Mouse (Mus musculus): ENCODE data around the gene Gsta4. TPM values are rescaled to one million over a fixed set of nuclear protein-coding genes. Genes with fewer than 3 reads are reported as not detected.

Gsta4 gene
- polyA plus RNA-seq, 1 experiment from 2014 or later, result 44.0 TPM

DNA sequence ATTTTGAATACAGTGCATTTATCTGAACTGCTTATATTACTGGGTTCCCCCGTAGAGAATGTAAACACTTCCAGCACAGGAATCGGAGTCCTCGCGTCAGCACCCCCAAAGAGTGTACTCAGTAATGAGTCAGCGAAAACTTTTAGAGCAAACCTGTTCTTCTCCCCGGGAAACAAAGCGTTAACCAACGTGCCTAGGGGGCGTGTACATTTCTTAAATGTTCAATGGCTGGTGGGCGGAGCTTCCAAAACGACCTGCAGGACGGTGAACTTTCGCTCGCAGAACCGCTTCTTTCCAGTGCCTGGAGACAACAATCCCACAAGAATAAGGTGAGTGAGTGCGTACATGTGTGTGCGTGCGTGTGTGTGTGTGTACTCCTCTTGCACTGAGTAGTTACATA is 9.2 kb downstream of the Gsta4 start:
- H3K4me3 ChIP-seq (ENCODE audit: low read depth, low read length), result peak overlapping the region; percentile 34
- WGBS, result under 1% methylated on average over 18 of the region's 18 CpGs
- H3K9me3 ChIP-seq (ENCODE audit: control insufficient read depth, low read length), result no peaks in the 10 kb centered on the region
- 0 out of 2 replicates have a peak, but pooled peaks cover 2% of the 10 kb centered on the region for H3K4me1 ChIP-seq (replicated peaks; ENCODE audit: control insufficient read depth, insufficient read depth, low read length)
- ATAC-seq (ENCODE audit: low FRiP score), result peak; percentile 45; the same call in 1 of the 2 replicates
- no peak overlapping the region for H3K27ac ChIP-seq (ENCODE audit: low read depth, low read length)
- no peak overlapping the region for H3K9ac ChIP-seq (ENCODE audit: low read depth, low read length)
- peak overlapping the region; percentile 49 for H3K4me2 ChIP-seq (replicated peaks; ENCODE audit: low read depth, low read length)
- no peaks in the 10 kb centered on the region for H3K36me3 ChIP-seq (ENCODE audit: control insufficient read depth, insufficient read depth, low read length)
- no peaks in the 10 kb centered on the region for H3K27me3 ChIP-seq (ENCODE audit: control insufficient read depth, insufficient read depth, low read length)
- peak; percentile 88 for DNase-seq (ENCODE audit: low spot score)

- Histone ChIP-seq H3K9ac (ENCODE audit: low read depth, low read length) (no peak overlapping the region), H3K4me2 (replicated peaks; ENCODE audit: low read depth, low read length) (no peak overlapping the region), H3K4me1 (replicated peaks; ENCODE audit: control insufficient read depth, insufficient read depth, low read length) (0 out of 2 replicates have a peak, but pooled peaks cover 2% of the 10 kb centered on the region), H3K36me3 (ENCODE audit: control insufficient read depth, insufficient read depth, low read length) (no peaks in the 10 kb centered on the region), H3K27me3 (ENCODE audit: control insufficient read depth, insufficient read depth, low read length) (no peaks in the 10 kb centered on the region), H3K27ac (ENCODE audit: low read depth, low read length) (no peak overlapping the region), H3K9me3 (ENCODE audit: control insufficient read depth, low read length) (no peaks in the 10 kb centered on the region), H3K4me3 (ENCODE audit: low read depth, low read length) (no peak overlapping the region)
- DNase-seq (ENCODE audit: low spot score) (peak; percentile 73), ATAC-seq (ENCODE audit: low FRiP score) (peak; percentile 36; the same call in 1 of the 2 replicates)
- WGBS, result 51% methylated on average over 9 of the region's 9 CpGs
Observed at GRCm38 (mm10) chr9:78193902-78194597, 11.5 kb downstream of the Gsta4 start.

DNA sequence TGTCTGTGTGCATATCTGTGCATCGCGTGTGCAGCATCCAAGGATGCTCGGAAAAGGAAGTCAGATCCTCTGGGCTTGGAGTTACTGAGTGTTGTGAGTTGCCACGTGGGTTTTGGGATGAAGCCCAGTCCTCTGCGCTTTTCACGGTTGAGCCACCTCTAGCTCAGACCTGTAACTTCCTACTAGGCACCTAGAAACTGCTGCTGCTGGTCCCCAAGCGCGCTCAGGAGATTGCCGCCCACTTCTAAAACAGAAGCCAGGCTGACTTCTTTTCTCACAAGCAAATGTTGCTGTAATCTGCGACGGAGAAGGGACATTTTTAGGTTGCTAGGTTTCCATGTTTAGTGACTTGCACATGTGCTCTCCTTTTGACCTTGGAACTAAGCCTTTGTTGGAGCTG is 12.5 kb downstream of the Gsta4 start:
- ATAC-seq (ENCODE audit: low FRiP score), result no peak
- no peak for DNase-seq (ENCODE audit: low spot score)
- Histone ChIP-seq H3K4me1 (replicated peaks; ENCODE audit: control insufficient read depth, insufficient read depth, low read length) (0 out of 2 replicates have a peak, but pooled peaks cover 2% of the 10 kb centered on the region), H3K9me3 (ENCODE audit: control insufficient read depth, low read length) (no peaks in the 10 kb centered on the region), H3K9ac (ENCODE audit: low read depth, low read length) (no peak overlapping the region), H3K4me2 (replicated peaks; ENCODE audit: low read depth, low read length) (no peak overlapping the region), H3K4me3 (ENCODE audit: low read depth, low read length) (no peak overlapping the region), H3K27me3 (ENCODE audit: control insufficient read depth, insufficient read depth, low read length) (no peaks in the 10 kb centered on the region), H3K27ac (ENCODE audit: low read depth, low read length) (no peak overlapping the region), H3K36me3 (ENCODE audit: control insufficient read depth, insufficient read depth, low read length) (no peaks in the 10 kb centered on the region)
- 79% methylated on average over 11 of the region's 11 CpGs for WGBS

- Histone ChIP-seq H3K9ac (ENCODE audit: low read depth, low read length) (no peak overlapping the region), H3K36me3 (ENCODE audit: control insufficient read depth, insufficient read depth, low read length) (no peaks in the 10 kb centered on the region), H3K27ac (ENCODE audit: low read depth, low read length) (no peak overlapping the region), H3K4me3 (ENCODE audit: low read depth, low read length) (no peak overlapping the region), H3K4me1 (replicated peaks; ENCODE audit: control insufficient read depth, insufficient read depth, low read length) (no peaks in the 10 kb centered on the region), H3K9me3 (ENCODE audit: control insufficient read depth, low read length) (no peaks in the 10 kb centered on the region), H3K4me2 (replicated peaks; ENCODE audit: low read depth, low read length) (no peak overlapping the region), H3K27me3 (ENCODE audit: control insufficient read depth, insufficient read depth, low read length) (no peaks in the 10 kb centered on the region)
- 92% methylated on average over 9 of the region's 9 CpGs for WGBS
- DNase-seq (ENCODE audit: low spot score) (no peak), ATAC-seq (ENCODE audit: low FRiP score) (no peak)
Observed at GRCm38 (mm10) chr9:78197801-78198200, 15.2 kb downstream of the Gsta4 start.

DNA sequence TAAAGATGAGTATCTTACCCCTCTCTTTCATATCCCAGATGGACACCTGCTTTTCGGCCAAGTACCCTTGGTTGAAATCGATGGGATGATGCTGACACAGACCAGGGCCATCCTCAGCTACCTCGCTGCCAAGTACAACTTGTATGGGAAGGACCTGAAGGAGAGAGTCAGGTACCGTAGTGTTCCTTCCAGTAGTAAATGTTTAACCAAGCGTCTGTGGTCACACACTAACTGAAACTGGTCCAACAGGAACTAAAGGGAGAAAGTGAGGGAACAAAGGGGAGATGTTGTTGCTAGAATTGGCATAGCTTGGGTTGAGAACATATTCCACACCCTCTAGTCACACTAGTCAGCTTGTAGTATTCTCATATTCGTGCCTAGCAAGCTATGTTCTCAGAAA is 21.6 kb downstream of the Gsta4 start:
- H3K27me3 ChIP-seq (ENCODE audit: control insufficient read depth, insufficient read depth, low read length), result no peaks in the 10 kb centered on the region
- no peak overlapping the region for H3K4me2 ChIP-seq (replicated peaks; ENCODE audit: low read depth, low read length)
- H3K9me3 ChIP-seq (ENCODE audit: control insufficient read depth, low read length), result no peaks in the 10 kb centered on the region
- H3K4me1 ChIP-seq (replicated peaks; ENCODE audit: control insufficient read depth, insufficient read depth, low read length), result no peaks in the 10 kb centered on the region
- no peak overlapping the region for H3K4me3 ChIP-seq (ENCODE audit: low read depth, low read length)
- 88% methylated on average over 6 of the region's 6 CpGs for WGBS
- ATAC-seq (ENCODE audit: low FRiP score), result no peak
- DNase-seq (ENCODE audit: low spot score), result no peak
- H3K36me3 ChIP-seq (ENCODE audit: control insufficient read depth, insufficient read depth, low read length), result no peaks in the 10 kb centered on the region
- H3K27ac ChIP-seq (ENCODE audit: low read depth, low read length), result no peak overlapping the region
- no peak overlapping the region for H3K9ac ChIP-seq (ENCODE audit: low read depth, low read length)

DNA sequence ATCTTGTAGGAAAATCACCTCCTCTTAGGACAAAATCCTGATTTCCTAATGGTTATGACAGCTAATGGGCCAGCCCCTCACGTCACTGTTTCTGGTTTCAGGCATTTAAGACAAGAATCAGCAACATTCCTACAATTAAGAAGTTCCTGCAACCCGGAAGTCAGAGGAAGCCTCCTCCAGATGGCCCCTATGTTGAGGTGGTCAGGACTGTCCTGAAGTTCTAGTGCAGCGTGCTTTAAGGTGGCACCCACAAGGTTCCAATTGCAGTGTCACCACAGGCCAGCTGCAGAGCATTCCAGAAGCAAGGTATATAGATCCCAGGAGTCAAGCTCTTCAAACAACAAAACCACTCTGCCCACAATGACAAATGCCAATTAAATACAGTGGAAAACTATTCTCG is 26.4 kb downstream of the Gsta4 start:
- Histone ChIP-seq H3K9ac (ENCODE audit: low read depth, low read length) (no peak overlapping the region), H3K4me3 (ENCODE audit: low read depth, low read length) (no peak overlapping the region), H3K36me3 (ENCODE audit: control insufficient read depth, insufficient read depth, low read length) (no peaks in the 10 kb centered on the region), H3K4me2 (replicated peaks; ENCODE audit: low read depth, low read length) (no peak overlapping the region), H3K9me3 (ENCODE audit: control insufficient read depth, low read length) (no peaks in the 10 kb centered on the region), H3K4me1 (replicated peaks; ENCODE audit: control insufficient read depth, insufficient read depth, low read length) (no peaks in the 10 kb centered on the region), H3K27me3 (ENCODE audit: control insufficient read depth, insufficient read depth, low read length) (no peaks in the 10 kb centered on the region), H3K27ac (ENCODE audit: low read depth, low read length) (no peak overlapping the region)
- ATAC-seq (ENCODE audit: low FRiP score) (no peak), DNase-seq (ENCODE audit: low spot score) (no peak)
- 70% methylated on average over 4 of the region's 4 CpGs for WGBS

DNA sequence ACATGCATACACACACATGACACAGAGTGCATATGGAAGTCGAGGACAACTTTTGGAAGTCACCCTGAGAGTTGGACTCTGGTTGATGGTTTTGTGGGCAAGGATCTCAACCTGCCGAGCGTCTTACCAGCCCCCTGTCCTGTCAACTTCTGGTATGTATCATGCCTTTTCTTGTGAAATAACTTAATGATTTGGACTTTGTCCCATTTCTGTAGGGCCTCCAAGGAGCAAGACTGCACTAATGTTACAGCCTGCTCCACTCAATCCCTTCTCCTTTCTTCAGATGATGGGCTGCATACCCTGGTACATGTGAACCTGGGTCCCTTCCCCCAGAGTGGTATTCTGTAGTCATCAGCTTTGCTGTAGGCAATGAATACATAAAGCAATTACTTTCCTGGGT is 27.5 kb downstream of the Gsta4 start:
- Histone ChIP-seq H3K4me2 (replicated peaks; ENCODE audit: low read depth, low read length) (no peak overlapping the region), H3K4me1 (replicated peaks; ENCODE audit: control insufficient read depth, insufficient read depth, low read length) (no peaks in the 10 kb centered on the region), H3K27ac (ENCODE audit: low read depth, low read length) (no peak overlapping the region), H3K9ac (ENCODE audit: low read depth, low read length) (no peak overlapping the region), H3K9me3 (ENCODE audit: control insufficient read depth, low read length) (no peaks in the 10 kb centered on the region), H3K4me3 (ENCODE audit: low read depth, low read length) (no peak overlapping the region), H3K27me3 (ENCODE audit: control insufficient read depth, insufficient read depth, low read length) (no peaks in the 10 kb centered on the region), H3K36me3 (ENCODE audit: control insufficient read depth, insufficient read depth, low read length) (no peaks in the 10 kb centered on the region)
- DNase-seq (ENCODE audit: low spot score), result no peak
- 88% methylated on average over 3 of the region's 3 CpGs for WGBS
- no peak for ATAC-seq (ENCODE audit: low FRiP score)

- Histone ChIP-seq H3K4me1 (replicated peaks; ENCODE audit: control insufficient read depth, insufficient read depth, low read length) (no peaks in the 10 kb centered on the region), H3K9me3 (ENCODE audit: control insufficient read depth, low read length) (no peaks in the 10 kb centered on the region), H3K4me3 (ENCODE audit: low read depth, low read length) (no peak overlapping the region), H3K4me2 (replicated peaks; ENCODE audit: low read depth, low read length) (no peak overlapping the region), H3K27me3 (ENCODE audit: control insufficient read depth, insufficient read depth, low read length) (no peaks in the 10 kb centered on the region), H3K27ac (ENCODE audit: low read depth, low read length) (no peak overlapping the region), H3K36me3 (ENCODE audit: control insufficient read depth, insufficient read depth, low read length) (no peaks in the 10 kb centered on the region), H3K9ac (ENCODE audit: low read depth, low read length) (no peak overlapping the region)
- no peak for ATAC-seq (ENCODE audit: low FRiP score)
- WGBS, result 91% methylated on average over 2 of the region's 2 CpGs
- DNase-seq (ENCODE audit: low spot score), result no peak
Observed at GRCm38 (mm10) chr9:78210821-78211220, 28.2 kb downstream of the Gsta4 start.

- ATAC-seq (ENCODE audit: low FRiP score), result no peak
Observed at GRCm38 (mm10) chr9:78211521-78211920, 28.9 kb downstream of the Gsta4 start.

More at GRCm38 (mm10) chr9:78211521-78211920, 28.9 kb downstream of the Gsta4 start:
- no peak overlapping the region for H3K4me3 ChIP-seq (ENCODE audit: low read depth, low read length)
- no peak overlapping the region for H3K27ac ChIP-seq (ENCODE audit: low read depth, low read length)
- 93% methylated on average over 3 of the region's 3 CpGs for WGBS
- H3K4me1 ChIP-seq (replicated peaks; ENCODE audit: control insufficient read depth, insufficient read depth, low read length), result no peaks in the 10 kb centered on the region
- DNase-seq (ENCODE audit: low spot score), result no peak
- H3K36me3 ChIP-seq (ENCODE audit: control insufficient read depth, insufficient read depth, low read length), result no peaks in the 10 kb centered on the region
- H3K4me2 ChIP-seq (replicated peaks; ENCODE audit: low read depth, low read length), result no peak overlapping the region
- no peaks in the 10 kb centered on the region for H3K27me3 ChIP-seq (ENCODE audit: control insufficient read depth, insufficient read depth, low read length)
- H3K9ac ChIP-seq (ENCODE audit: low read depth, low read length), result no peak overlapping the region
- H3K9me3 ChIP-seq (ENCODE audit: control insufficient read depth, low read length), result no peaks in the 10 kb centered on the region

All from hindbrain, embryonic 11.5 days (tissue).